Mouse (Mus musculus) MEL (cell line): ENCODE measurements at regions not wholly inside any gene's neighbourhood (a gene's known extent, or its start where the extent isn't known, plus 50 kb on each side); places are given as distances from the start of the nearest gene placed in this dataset.
A peak's percentile ranks its signal among the peaks of the same experiment; 100 is the strongest.

Source experiments
- DNase-seq: peaks from one replicate; pipeline ENCODE4 v3.0.0; 2011; ENCODE audit warnings: low read depth, low spot score
- H3K27ac ChIP-seq: 2 replicates; pipeline ENCODE4 v1.5.1; 2012; ENCODE audit warnings: low read depth, mild to moderate bottlenecking, control low read depth, low read length, moderate library complexity; ENCODE audit not compliant: control insufficient read depth
- H3K27me3 ChIP-seq, 2 experiments: fragments of 150-350 bp in 1 of 2; sonication (generic) in 1 of 2; 2 replicates each; pipeline ENCODE4 v1.6.1; 2012; ENCODE audit warnings: low read length in 2 of 2, mild to moderate bottlenecking in 2 of 2, improper control_type of control experiment in 1 of 2, moderate library complexity in 1 of 2; ENCODE audit not compliant: insufficient read depth in 2 of 2, control insufficient read depth in 1 of 2
- H3K36me3 ChIP-seq, 2 experiments: 2 replicates each; pipeline ENCODE4 v1.6.1; 2012 to 2014; ENCODE audit warnings: low read length in 2 of 2, improper control_type of control experiment in 1 of 2, inconsistent platforms in 1 of 2, mild to moderate bottlenecking in 1 of 2; ENCODE audit not compliant: insufficient read depth in 2 of 2, control insufficient read depth in 1 of 2
- H3K4me1 ChIP-seq, 2 experiments: fragments of 150-350 bp in 1 of 2; sonication (generic) in 1 of 2; 2 replicates each; pipeline ENCODE4 v1.6.1; 2012; ENCODE audit warnings: low read length in 2 of 2, improper control_type of control experiment in 1 of 2, mild to moderate bottlenecking in 1 of 2; ENCODE audit not compliant: insufficient read depth in 2 of 2, control insufficient read depth in 1 of 2
- H3K4me3 ChIP-seq, 2 experiments: fragments of 150-350 bp in 1 of 2; sonication (generic) in 1 of 2; 2 replicates each; pipeline ENCODE4 v1.5.1; 2012; ENCODE audit warnings: low read depth in 2 of 2, low read length in 2 of 2, mild to moderate bottlenecking in 2 of 2, moderate library complexity in 2 of 2, control low read depth in 1 of 2, improper control_type of control experiment in 1 of 2; ENCODE audit not compliant: control insufficient read depth in 1 of 2, insufficient read depth in 1 of 2
- H3K79me2 ChIP-seq: 2 replicates; pipeline ENCODE4 v1.6.1; 2012; ENCODE audit warnings: mild to moderate bottlenecking, low read length, moderate library complexity; ENCODE audit not compliant: control insufficient read depth, poor library complexity, insufficient read depth
- H3K9ac ChIP-seq: 2 replicates; pipeline ENCODE4 v1.6.1; 2012; ENCODE audit warnings: low read depth, mild to moderate bottlenecking, control low read depth, low read length, moderate library complexity; ENCODE audit not compliant: control insufficient read depth, poor library complexity, severe bottlenecking
- H3K9me3 ChIP-seq: fragments of 150-350 bp; sonication (generic); replicated peaks from 2 replicates; pipeline ENCODE4 v1.6.1; 2012; ENCODE audit warnings: mild to moderate bottlenecking, low read length, improper control_type of control experiment, moderate library complexity; ENCODE audit not compliant: insufficient read depth
- CHD2 ChIP-seq: IDR thresholded peaks from 2 replicates; pipeline ENCODE4 v1.6.1; 2011; ENCODE audit warnings: low read length, improper control_type of control experiment
- CTCF ChIP-seq, 3 experiments: IDR thresholded peaks in 2 of 3; conservative IDR thresholded peaks in 1 of 3; 2 replicates each; pipeline ENCODE4 v1.5.1; 2011 to 2012; ENCODE audit warnings: low read length in 3 of 3, low read depth in 2 of 3, mild to moderate bottlenecking in 2 of 3, improper control_type of control experiment in 1 of 3, inconsistent platforms in 1 of 3, mixed read lengths in 1 of 3, moderate library complexity in 1 of 3; ENCODE audit not compliant: control insufficient read depth in 1 of 3, insufficient read depth in 1 of 3, poor library complexity in 1 of 3, severe bottlenecking in 1 of 3
- EP300 ChIP-seq, 2 experiments: IDR thresholded peaks; 2 replicates each; pipeline ENCODE4 v1.6.1; 2011; ENCODE audit warnings: improper control_type of control experiment in 2 of 2, low read length in 2 of 2, low read depth in 1 of 2, mild to moderate bottlenecking in 1 of 2
- GABPA ChIP-seq: IDR thresholded peaks from 2 replicates; pipeline ENCODE4 v1.6.1; 2012; ENCODE audit warnings: low read depth, mild to moderate bottlenecking, inconsistent platforms, low read length, improper control_type of control experiment, moderate library complexity
- KAT2A ChIP-seq: conservative IDR thresholded peaks from 2 replicates; pipeline ENCODE4 v1.6.1; 2012; ENCODE audit warnings: low read depth, low read length, improper control_type of control experiment, inconsistent platforms
- MEF2A ChIP-seq: IDR thresholded peaks from 2 replicates; pipeline ENCODE4 v1.6.1; 2014; ENCODE audit warnings: low read depth, mild to moderate bottlenecking, inconsistent platforms, low read length, improper control_type of control experiment; ENCODE audit not compliant: poor library complexity, insufficient replicate concordance, severe bottlenecking; ENCODE audit errors: extremely low read depth
- MYC ChIP-seq: IDR thresholded peaks from 2 replicates; pipeline ENCODE4 v1.6.1; 2011; ENCODE audit warnings: low read depth, mild to moderate bottlenecking, low read length, improper control_type of control experiment, moderate library complexity
- NRF1 ChIP-seq: IDR thresholded peaks from 2 replicates; pipeline ENCODE4 v1.6.1; 2014; ENCODE audit warnings: low read depth, mild to moderate bottlenecking, inconsistent platforms, low read length, improper control_type of control experiment, moderate library complexity; ENCODE audit not compliant: poor library complexity, insufficient read depth, severe bottlenecking
- POLR2AphosphoS2 ChIP-seq: IDR thresholded peaks from 2 replicates; pipeline ENCODE4 v1.6.1; 2011; ENCODE audit warnings: low read length, improper control_type of control experiment
- RAD21 ChIP-seq: IDR thresholded peaks from 2 replicates; pipeline ENCODE4 v1.6.1; 2011; ENCODE audit warnings: mild to moderate bottlenecking, low read depth, low read length, improper control_type of control experiment
- RCOR1 ChIP-seq: IDR thresholded peaks from 2 replicates; pipeline ENCODE4 v1.6.1; 2012; ENCODE audit warnings: low read depth, mild to moderate bottlenecking, inconsistent platforms, low read length, improper control_type of control experiment
- SMC3 ChIP-seq: IDR thresholded peaks from 2 replicates; pipeline ENCODE4 v1.6.1; 2011; ENCODE audit warnings: low read depth, low read length, improper control_type of control experiment
- TBP ChIP-seq: IDR thresholded peaks from 2 replicates; pipeline ENCODE4 v1.8.0; 2011; ENCODE audit warnings: low read depth, low read length, improper control_type of control experiment
- UBTF ChIP-seq: IDR thresholded peaks from 2 replicates; pipeline ENCODE4 v1.6.1; 2012; ENCODE audit warnings: low read depth, mild to moderate bottlenecking, inconsistent platforms, low read length, improper control_type of control experiment, moderate library complexity, borderline replicate concordance; ENCODE audit not compliant: insufficient read depth
- ZNF384 ChIP-seq: IDR thresholded peaks from 2 replicates; pipeline ENCODE4 v1.6.1; 2012; ENCODE audit warnings: low read depth, mild to moderate bottlenecking, inconsistent platforms, low read length, improper control_type of control experiment

DNA sequence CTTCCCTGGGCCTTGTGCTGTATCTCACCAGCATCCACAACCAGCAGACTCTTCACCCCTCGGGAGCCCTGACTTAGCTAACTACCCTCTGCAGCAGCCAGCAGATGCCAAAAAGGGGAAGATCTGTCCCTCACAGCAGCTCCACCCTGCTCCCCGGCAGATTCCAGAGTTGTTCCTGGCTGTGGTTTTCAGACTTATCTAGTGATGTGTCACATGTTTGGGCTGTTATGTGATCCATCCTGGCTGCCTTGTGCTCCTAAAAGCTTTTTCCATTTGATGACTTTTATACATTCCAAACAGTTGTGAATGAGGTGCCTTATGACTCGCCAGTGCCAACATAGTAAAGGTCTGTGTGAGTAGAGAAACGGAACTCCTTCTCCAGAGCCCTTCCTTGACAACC lies 250.6 kb upstream of the Paip1 start:
- H3K27me3 ChIP-seq, result peaks cover 0 to 4% of the 10 kb centered on the region in 2 experiments; a peak in 2 of 4 replicates
- H3K36me3 ChIP-seq, result no peaks in the 10 kb centered on the region
- no peaks in the 10 kb centered on the region; a peak in 1 of 4 replicates for H3K4me1 ChIP-seq
- no peak overlapping the region for H3K9ac ChIP-seq
- no peak overlapping the region for H3K4me3 ChIP-seq
- H3K9me3 ChIP-seq, result no peaks in the 10 kb centered on the region
- no peaks in the 10 kb centered on the region for H3K79me2 ChIP-seq
- H3K27ac ChIP-seq, result no peak overlapping the region
- TF ChIP-seq ZNF384 (no peak), SMC3 (no peak), RCOR1 (no peak), TBP (no peak), KAT2A (no peak), CHD2 (no peak), UBTF (no peak), POLR2AphosphoS2 (no peak), MEF2A (no peak), RAD21 (no peak), GABPA (no peak), CTCF (IDR thresholded peaks at IDR 0.05 in 2 of 3, conservative IDR thresholded peaks at IDR 0.05 in 1 of 3; ENCODE audit: control insufficient read depth in 1 of 3, insufficient read depth in 1 of 3, low read depth in 2 of 3, low read length in 3 of 3, poor library complexity in 1 of 3, severe bottlenecking in 1 of 3) (no peak)
- DNase-seq, result peak; percentile 22

DNA sequence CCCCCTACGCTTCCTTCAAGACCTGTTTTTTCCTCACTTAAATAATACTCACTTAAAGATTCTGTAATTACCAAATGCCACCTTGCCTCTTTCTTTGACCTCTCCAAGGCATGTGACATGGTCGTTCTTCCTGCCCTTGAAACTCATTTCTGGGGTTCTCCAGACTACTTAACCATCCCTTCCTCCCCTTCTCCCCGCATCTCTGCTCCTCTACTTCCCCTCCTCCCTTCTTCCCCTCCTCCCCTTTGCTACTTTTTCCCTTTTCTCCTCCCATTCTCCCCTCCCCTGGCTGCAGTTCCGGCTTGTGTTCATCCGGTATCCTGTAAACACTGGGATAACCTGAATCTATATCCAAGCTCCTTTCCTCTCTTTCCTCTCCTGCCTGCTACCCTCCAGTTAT lies 250.2 kb upstream of the Paip1 start:
- Histone ChIP-seq H3K9ac (no peak overlapping the region), H3K4me3 (no peak overlapping the region), H3K9me3 (no peaks in the 10 kb centered on the region), H3K27ac (no peak overlapping the region), H3K4me1 (no peaks in the 10 kb centered on the region; a peak in 1 of 4 replicates)
- no peak for DNase-seq
- TF ChIP-seq TBP (no peak), MEF2A (no peak), NRF1 (no peak), SMC3 (no peak), MYC (no peak), EP300 (IDR thresholded peaks at IDR 0.05; ENCODE audit: low read depth in 1 of 2, low read length in 2 of 2) (no peak)
- TF ChIP-seq, all 39 proteins: peak for 0
- peaks cover 0 to 4% of the 10 kb centered on the region in 2 experiments; a peak in 2 of 4 replicates for H3K27me3 ChIP-seq
- no peaks in the 10 kb centered on the region for H3K36me3 ChIP-seq
- H3K79me2 ChIP-seq, result no peaks in the 10 kb centered on the region
